Mouse (Mus musculus): ENCODE results near the gene Cfi.

The Cfi gene

DNA sequence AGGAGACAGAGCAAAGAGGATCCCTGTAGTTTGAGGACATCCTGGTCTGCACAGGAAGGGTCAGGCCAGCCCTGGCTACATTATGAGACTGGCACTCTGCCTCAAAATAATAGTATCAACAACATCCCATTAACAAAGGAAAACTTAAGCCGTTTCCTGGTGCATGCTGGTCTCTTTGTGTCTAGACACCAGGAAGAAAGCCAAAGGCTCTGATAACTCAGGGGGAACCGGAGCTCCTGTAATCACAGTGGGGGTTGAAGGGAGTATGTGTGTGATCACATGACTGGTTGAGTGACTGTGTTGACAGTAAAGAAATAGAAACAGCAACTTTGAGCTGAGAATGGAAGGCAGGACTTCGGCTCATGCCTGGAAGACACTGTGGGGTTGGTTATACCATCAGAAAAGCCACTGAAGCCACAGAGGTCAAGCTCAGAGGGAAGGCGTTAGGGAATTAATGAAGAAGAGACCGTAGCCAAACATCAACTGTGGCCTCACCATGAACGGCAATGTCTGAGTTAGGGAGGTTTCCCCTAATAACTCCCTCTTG is at the start of gene Cfi:
Gene Cfi, plus strand, starts transcription at position 497 of the 547 bp plus-strand sequence.
- no peak for DNase-seq

DNA sequence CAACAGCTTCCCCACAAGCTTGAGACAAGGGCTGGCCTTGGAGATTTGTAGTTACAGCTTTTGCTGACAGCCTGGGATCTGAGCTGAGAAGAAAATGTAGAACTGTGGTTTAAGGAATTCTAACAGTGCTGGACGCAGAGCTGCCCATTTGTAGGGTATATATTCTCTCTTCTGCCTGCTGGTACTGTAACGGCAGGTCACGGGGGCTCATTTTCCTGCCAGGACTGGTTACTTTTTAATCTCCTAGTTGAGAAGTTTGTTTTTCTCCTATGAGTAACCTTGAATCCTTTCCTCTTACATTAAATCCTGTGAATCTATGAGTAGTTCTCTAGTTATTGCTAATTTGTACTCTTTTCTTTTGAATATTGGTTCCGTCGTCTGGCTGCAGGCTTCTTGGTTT is 41.9 kb upstream of the Cfi start:
- DNase-seq = no peak

DNA sequence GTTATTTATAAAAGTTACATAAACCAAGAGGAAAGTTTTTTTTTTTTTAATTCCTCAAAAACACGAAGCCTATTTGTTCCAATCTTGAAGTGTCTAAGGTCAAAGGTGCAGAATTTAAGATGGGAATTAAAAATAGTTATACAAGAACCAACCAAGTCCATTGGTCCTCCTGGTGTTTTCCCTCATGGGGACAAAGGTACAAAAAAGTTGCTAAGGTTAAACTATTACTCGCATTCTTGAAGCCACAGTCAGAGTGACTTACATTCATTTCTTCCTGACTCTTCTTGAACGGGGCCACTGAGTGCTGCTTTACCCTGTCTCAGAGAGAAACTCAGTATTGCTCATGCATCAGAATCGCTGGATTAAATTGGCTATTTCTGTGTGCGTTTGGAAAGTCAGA is 38.3 kb upstream of the Cfi start:
- no peak for DNase-seq

DNA sequence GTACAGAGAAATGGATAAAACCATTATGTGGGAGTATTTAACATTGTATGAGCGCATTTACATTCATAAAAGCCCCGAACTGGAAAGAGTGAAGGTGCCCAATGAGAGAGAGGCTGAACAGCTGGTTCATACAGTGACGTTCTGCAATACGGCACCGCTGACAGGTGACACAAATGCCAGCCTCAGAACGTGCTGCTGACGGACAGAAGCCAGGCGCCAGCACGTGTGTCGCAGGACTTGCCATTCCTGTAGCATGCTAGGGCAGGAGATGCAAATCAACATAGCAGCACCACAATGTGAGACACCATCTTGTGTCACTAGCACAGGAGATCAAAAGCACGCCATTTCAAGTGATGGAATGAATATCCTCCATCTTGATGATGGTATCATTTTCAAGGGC is 37.1 kb upstream of the Cfi start:
- DNase-seq = no peak

DNA sequence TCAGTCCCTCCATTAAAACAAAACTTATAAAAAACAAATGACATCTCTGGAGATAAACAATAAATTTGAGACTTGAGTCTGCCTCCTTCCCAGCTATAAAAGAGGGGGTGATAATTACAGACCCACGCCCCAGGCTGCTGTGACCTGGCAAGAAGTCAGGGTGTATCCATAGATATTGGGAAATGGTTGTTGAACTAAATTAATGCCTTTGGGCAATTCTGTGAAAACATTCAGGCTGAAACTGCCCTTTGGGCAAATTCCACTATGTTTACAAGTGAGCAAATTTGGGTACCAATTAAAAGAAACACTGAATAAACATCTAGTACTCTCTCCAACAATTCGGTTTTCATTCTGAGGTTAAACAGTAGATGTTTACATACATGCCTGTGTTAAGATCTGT is 36.7 kb upstream of the Cfi start:
- DNase-seq = no peak

DNA sequence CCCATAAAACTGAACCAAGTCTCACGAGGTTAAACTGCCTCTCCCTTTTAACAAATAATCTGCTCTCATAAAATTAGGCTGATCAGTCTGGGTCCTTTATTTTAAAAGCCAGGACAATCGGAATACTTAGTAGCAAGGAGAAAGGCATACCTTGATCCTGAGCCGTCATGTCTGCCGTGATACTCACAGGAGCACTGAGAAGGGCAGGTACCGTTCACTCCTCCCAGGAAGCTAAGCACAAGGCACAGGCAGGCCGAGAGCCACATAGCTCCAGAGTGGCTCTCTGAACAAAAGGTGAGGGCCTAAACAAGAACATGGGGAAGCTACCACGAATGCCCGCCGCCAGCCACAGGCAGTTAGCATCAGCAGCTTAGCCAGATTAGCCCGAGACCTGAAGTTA is 31.9 kb upstream of the Cfi start, which contains the start of gene Lrit3:
Gene Lrit3, minus strand, starts transcription at position 266 of the 400 bp plus-strand sequence.
- no peak for DNase-seq

DNA sequence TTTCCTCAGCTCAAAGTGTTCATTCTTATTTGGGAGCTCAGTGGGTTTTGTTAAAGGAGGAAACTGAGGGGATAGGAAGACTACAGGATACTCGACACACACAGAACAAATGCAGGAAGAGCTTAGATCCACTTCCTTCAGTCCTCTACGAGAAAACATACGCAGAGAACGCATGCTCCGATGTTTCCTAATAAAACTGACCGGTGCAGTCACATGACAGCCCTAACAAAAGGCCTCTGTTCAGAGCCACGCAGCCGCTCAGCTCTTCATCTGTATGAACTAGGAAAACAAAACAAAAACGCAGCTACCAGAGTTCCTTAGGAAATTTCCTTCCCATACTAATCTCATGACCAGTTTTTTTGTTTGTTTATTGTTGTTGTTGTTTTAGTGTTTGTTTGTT is 14.8 kb upstream of the Cfi start:
- DNase-seq = no peak

DNA sequence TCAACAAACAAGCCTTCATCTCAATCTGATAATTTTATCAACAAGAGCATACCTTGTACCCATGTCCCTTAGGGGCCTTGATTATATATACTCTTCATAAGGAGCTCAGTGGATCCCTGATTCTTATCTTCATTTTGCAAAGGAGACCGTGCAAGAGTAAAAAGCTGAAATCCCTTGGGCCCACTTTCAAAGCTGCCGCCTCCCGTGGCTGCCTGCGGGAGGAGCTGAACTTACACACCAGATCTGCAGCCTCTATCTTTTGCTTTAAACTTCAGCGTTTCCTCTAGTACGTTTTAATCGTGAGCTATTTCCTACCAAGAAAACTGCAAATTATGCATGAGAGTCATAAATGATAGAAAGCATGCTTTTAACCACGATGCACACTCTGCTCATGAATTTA is 13.9 kb upstream of the Cfi start:
- DNase-seq = no peak

DNA sequence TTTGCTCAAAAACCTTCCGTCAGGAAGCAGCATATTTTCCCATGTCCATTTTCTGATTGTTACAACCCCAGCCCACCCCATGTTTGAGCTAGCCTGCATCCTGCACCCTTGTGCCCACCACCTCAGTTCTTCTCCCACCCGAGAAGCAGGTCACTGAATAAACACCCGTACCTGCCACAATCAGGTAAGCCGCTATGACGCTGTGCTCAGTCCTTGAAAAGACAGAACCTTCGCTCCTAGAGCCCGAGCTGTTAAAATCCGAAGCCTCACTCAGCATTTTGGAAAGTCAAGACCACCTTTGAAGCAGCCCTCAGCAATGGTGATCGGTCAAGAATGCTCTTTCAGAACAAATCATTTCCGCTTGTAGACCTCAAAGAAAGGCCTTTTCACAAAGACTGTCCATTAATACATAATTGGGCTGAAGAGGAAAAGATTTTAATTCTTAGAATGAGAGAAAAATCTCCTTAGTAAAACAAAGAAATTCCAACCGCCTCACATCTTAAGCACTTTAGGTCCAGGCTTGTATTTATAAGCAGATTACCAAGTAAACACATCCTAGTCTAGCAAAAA is 13.4 kb upstream of the Cfi start, which contains the start of gene Rrh:
Gene Rrh, minus strand, starts transcription at position 382 of the 570 bp plus-strand sequence.
- no peak for DNase-seq

DNA sequence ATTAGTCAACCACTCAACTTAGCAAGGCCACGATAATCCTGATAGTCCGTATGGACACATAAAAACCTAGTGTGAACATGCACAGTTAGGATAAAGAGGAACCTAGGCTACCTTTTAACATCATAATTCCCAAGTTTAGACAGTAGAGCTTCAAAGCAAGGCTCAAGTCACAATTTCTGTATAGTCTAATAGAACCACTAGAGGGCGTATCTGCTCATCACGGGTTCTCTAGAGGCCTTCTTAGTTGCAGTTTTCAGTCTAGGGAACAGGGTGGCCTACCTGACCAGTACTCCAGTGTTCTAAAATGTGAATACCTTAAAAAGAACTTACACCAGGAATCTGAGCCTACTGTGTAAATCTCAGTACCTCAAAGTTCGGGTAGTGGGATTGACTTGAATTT is 12.4 kb upstream of the Cfi start:
- no peak for DNase-seq

DNA sequence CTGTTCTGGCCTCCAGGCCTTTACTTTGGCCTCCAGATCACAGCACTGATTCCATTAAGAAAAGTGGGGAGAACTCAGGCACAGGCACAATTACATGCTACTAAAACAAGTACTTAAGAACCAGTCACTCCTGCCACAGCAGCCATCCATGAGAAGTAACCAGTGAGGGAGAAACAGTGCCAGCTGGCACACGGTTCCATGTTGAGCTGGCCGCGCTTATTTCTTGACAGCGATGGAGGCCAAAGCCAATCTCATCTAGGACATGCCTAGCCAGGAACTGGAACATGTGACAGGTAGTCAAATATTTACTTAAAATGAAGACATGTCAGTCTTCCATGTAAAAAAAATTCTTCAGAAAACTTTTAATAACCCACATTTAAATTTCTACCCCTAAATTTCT is 11.5 kb upstream of the Cfi start:
- DNase-seq = no peak

DNA sequence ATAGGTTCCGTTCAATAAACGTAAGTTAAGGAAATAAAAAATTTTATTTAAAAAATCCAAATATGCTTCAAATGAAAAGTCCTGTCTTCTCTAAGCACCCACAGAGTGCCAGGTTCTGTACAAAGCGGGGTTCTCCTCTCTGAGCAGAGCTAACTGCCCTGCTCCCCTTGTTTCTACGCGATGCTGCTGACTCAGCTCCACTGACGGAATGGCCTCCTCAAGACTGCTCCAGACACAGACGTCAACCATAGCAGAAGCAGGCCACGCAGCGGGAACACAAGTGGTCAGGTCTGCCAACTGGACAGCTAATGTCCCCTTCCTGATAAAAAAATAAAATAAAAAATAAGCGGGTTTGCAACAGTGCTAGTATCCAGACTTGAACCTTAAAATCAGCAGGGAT is 10.8 kb upstream of the Cfi start:
- no peak for DNase-seq

DNA sequence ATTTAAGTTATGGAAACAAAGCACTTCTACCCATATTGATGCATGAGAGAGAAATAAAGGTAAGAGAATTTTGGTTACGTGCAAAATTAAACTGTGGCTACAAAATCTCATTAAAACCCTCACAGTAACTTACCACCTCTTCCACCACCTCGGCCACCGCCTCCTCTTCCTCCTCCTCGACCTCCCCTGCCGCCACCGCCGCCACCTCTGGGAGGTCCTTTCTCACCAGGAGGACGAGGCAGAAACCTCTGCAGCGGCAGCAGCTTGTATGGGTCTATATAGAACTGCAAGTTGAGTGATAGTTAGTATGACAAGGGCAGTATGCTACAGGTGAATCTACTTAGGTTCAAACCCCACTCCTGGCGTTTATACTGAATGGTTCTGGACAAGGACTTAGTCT is 9.0 kb upstream of the Cfi start:
- DNase-seq = no peak

DNA sequence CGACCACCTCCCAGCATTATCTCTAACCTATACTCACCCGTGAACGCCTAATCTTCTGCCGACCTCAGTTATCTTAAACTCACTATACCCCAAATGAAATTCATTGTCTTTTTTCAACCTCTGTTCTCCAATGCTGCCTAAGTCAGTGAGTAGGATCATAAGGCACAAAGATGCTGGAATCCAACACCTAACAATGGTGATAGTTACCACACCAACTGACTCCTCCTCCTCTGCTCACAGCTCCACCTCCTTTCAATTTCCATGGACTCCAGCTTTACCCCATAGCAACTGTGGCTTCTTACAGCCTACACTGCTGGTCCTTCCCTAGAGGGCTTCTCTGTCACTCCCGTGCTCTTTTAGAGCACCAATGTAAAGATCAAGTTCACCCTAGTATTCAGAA is 8.0 kb upstream of the Cfi start:
- no peak for DNase-seq

DNA sequence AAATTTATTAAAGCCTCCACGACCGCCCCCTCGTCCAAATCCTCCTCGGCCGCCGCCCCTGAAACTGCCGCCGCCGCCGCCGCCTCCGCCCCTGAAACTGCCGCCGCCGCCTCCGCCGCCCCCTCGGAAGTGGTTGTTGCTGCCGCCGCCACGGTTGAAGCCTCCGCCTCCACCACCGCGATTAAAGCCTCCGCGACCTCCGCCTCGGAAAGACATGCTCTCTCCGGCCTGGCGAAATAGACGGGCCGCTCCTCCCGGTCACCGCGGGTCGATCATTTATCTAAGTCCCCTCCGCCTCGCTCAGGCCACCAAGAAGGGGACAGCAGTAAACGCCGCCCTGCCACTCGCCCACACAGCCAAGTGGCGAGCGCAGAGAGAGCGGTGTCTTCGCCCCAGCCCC is 5.1 kb upstream of the Cfi start:
- DNase-seq = peak; percentile 80

DNA sequence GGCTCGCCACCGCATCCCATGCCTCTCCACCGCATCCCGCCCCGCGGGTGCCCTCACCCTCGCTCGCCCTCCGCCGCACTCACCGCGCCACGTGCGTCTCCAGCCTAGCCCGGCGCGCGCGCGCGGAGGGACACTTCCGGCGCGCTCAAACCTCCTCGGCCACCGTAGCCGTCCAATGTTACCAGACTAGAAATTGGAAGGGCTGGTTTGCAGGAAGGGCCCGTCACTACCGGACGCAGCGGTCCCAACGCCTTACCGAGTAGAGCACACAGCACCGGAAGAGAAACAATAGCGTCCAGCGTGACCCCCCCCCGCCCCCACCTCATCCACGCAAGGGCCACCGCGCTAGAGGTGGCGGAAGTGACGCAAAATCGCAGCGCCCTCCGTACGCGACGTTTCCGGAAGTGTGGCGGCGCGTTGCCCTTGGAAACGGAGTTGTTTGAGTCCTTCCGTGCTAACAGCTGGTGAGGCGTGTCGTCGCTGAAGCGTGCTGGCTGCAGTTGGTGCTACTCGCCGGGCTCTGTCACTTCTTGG is 4.6 kb upstream of the Cfi start, which contains the start of gene Gar1:
Gene Gar1, minus strand, starts transcription at position 362 of the 534 bp plus-strand sequence.
- peak; percentile 96 for DNase-seq

DNA sequence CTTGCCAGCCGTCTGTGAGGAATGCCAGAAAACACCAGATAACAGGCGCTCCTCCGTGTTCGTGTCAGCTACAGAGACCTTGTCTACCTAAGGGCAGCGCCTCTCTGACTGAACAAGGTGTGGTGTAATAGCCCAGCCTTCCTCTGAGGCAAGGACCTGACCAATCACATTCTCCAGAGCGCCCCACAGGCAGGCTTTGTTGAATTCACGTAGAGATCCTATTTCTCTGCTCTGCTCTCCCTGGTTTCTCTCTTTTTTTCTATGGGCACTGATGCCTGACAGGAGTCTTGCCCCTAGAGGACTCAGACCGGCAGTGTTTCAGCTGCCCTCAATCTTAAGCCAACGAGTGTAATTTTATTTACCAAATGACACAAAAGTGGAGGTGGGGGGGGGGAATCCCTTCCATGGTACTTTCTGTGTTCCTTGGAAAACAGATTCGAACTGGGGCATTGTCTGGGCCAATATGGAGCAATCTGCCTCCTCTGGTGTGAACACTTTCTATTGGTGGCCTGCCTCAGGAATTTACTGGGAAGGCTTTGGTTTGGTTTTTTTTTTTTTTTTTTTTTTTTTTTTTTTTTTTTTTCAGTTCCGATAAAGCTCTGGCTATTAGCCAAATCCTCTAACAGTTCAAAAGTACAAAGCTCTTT is 490 bp downstream of the Cfi start:
- no peak for DNase-seq

DNA sequence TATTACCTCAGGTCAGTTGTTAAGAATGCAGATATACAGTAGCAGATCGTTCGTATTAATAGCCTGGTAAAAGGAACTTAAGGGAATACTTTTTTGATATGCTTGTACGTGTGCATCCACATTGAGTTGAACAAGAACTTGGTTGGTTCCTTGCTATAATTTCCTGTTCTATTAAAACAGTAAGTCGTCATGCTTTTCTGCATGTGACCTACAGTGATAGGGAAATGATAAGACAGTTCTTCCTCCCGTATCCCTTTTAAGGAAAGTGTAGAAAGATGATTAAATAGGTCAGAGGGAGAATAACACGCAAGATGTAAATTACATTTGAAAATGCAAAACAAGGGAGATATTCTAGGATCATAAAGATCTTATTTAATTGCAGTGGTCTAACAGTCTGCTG is 1.3 kb downstream of the Cfi start:
- no peak for DNase-seq

DNA sequence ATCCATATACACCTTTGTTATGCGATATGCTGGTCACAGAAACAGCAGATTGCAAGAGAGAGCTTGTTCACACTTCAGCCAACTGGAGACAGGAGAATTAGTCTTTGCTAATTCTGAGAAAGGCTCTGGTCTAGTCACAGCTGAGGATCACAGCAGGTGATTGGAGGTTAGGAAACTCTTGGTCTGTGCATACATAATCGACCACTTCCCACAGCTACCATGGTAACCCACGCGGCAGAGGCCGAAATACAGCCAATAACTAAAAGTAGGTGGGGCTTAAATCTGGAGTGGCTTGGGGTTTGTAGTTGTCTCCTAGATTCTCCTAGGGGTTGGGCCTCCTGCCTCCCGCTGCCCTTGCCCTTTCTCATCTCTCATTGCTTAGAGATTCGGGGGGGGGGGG is 2.3 kb downstream of the Cfi start:
- DNase-seq = no peak

DNA sequence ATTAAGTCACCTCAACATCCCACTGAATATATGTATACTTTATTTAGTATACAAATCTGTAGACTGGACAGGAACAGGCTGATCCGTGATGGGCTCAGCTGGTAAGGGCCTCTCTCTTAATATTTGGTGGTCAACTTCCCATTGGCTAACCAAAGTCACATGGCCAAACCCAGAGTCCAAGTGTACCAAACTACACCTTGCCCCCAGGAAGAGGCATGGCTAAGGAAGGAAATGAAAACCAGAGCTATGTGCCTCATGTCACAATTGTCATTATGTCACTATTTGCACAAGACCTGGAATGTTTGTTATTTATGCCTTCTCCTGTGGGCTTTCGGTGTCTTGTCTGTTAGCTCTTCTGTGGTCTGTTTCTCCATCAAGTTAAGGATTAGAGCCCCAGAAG is 10.2 kb downstream of the Cfi start:
- DNase-seq = no peak

DNA sequence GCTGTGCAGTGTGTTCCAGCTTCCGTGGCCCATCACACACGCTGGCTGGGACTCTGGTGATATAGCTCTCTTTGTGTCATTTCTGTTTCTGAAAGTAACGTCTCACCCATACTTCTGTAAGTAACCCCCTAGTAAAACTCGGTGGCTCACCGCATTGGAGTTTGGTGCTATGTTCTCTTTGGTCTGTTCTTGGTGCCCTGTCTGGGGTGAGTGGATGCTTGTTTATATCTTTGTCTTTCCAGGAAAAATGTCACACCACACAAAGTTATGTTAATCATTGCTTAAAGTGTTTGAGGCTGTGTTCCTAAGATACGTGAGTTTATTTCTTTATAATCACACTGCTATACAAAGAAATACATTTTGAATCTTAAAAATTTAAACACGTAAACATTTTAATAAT is 11.2 kb downstream of the Cfi start:
- DNase-seq = no peak

DNA sequence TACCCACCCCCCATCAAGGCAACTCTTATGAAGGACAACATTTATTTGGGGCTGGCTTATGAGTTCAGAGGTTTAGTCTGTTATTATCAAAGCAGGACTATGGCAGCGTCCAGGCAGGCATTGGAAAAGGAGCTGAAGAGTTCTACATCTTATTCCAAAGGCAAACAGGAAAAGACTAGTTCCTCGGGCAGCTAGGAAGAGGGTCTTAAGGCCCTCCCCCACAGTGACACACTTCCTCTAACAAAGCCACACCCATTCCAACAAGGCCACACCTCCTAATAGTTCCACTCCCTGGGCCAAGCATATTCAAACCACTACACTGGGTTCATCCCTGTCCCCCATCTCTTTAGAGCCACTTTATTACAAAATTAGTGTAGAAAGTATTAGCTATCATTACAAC is 26.9 kb downstream of the Cfi start:
- DNase-seq = no peak

DNA sequence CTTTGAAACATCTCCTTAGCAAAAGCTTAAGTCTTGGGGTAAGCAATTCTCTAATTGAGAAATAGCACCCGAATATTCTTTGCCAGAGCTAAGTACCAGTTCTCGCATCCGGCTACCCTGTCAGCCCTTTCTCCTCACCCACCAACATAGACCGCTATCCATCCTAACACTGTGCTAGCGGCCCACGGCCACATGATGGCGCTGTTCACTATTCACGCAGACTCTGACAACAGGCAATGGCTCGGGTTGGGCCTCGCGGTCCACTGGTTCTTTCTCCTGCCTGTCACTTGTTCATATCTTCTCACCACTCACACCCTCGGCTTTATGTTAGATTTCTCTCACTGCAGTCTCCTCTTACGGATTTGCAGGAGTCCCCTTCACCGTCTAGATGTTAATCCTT is 28.0 kb downstream of the Cfi start:
- DNase-seq = peak; percentile 77

DNA sequence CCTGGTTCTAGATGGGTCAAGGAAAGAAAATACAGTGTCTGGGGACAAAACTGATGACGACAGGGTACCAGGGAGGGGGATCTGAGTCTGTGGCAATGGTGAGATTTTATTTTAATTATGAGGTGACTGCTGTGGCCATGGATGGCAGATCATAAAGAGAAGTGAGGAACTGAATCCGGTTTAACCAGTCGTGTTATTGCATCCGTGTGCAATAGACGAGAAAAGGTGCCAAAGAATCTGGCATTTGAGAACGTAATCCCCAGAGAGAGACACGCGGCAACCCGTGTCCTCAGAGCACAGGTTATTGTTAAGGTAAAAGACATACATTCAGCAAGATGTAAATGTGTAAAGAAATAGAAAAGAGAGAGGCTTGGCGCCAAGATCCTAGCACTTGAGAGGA is 41.6 kb downstream of the Cfi start:
- no peak for DNase-seq

All from thymus, postnatal 4 days (tissue).